ENCODE assay signal across 10 mouse cellular contexts in genomic region chr9:87740241-87740645, GRCm38 (mm10). TPM values are rescaled to one million over a fixed set of nuclear protein-coding genes. Genes with fewer than 3 reads are reported as not detected.
A peak's percentile ranks its signal among the peaks of the same experiment; 100 is the strongest.
DNase-seq lines count a peak whose midpoint lies in the region; ATAC-seq and TF ChIP-seq lines count a peak whose summit lies in the region.
"Had no signal": no experiment of that assay in that cellular context is flagged by ENCODE, and none has a peak within 500 bp of the region (broad histone marks: within the 10 kb centered on the region; RNA-seq: fewer than 3 reads in every experiment).

No protein-coding gene starts in this region.

- H3K9me3 ChIP-seq in lung, embryonic 14.5 days (ENCODE audit: low read depth, low read length), result no peaks in the 10 kb centered on the region
- H3K9me3 ChIP-seq in lung, postnatal 0 days (ENCODE audit: low read length), result no peaks in the 10 kb centered on the region
- no peaks in the 10 kb centered on the region for H3K9me3 ChIP-seq in forebrain, embryonic 14.5 days (replicated peaks; ENCODE audit: control insufficient read depth, low read length)
- no peaks in the 10 kb centered on the region for H3K9me3 ChIP-seq in limb, embryonic 10.5 days (replicated peaks)
- H3K9me3 ChIP-seq in stomach, embryonic 14.5 days (ENCODE audit: control insufficient read depth, low read depth, low read length), result no peaks in the 10 kb centered on the region

- DNase-seq in lung, embryonic 14.5 days, result peak; percentile 23
- DNase-seq in lung, postnatal 0 days (ENCODE audit: low spot score), result no peak
- DNase-seq in forebrain, embryonic 14.5 days (ENCODE audit: low spot score), result no peak
- DNase-seq in limb, embryonic 10.5 days (ENCODE audit: low spot score), result no peak
- DNase-seq in gastrocnemius, postnatal 4 days (ENCODE audit: low spot score in 2 of 2), result no peak
- no peak for DNase-seq in frontal cortex, postnatal 36 days (ENCODE audit: low spot score in 2 of 2)
- DNase-seq in layer of hippocampus, postnatal 10 days (ENCODE audit: low spot score in 2 of 2), result no peak

- peaks cover 71% of the 10 kb centered on the region for H3K27me3 ChIP-seq in lung, embryonic 14.5 days (ENCODE audit: insufficient read depth, low read length)
- peaks cover 52% of the 10 kb centered on the region for H3K27me3 ChIP-seq in lung, postnatal 0 days (replicated peaks; ENCODE audit: insufficient read depth, low read length)
- H3K27me3 ChIP-seq in forebrain, embryonic 14.5 days (replicated peaks; ENCODE audit: control insufficient read depth, insufficient read depth, low read length), result peaks cover 62% of the 10 kb centered on the region
- peaks cover 95% of the 10 kb centered on the region for H3K27me3 ChIP-seq in limb, embryonic 10.5 days (ENCODE audit: low read depth, poor library complexity, severe bottlenecking)
- H3K27me3 ChIP-seq in stomach, embryonic 14.5 days (ENCODE audit: control insufficient read depth, insufficient read depth, low read length), result peaks cover 31% of the 10 kb centered on the region; the same call in 1 of the 2 replicates

- no peak for TF ChIP-seq EP300 in lung, postnatal 0 days (IDR thresholded peaks at IDR 0.05)

- no peak overlapping the region for H3K9ac ChIP-seq in lung, embryonic 14.5 days
- no peak overlapping the region for H3K9ac ChIP-seq in lung, postnatal 0 days (replicated peaks; ENCODE audit: low read depth)
- H3K9ac ChIP-seq in forebrain, embryonic 14.5 days (ENCODE audit: low read length), result no peak overlapping the region
- H3K9ac ChIP-seq in stomach, embryonic 14.5 days (replicated peaks; ENCODE audit: low read depth, low read length), result no peak overlapping the region

- H3K4me3 ChIP-seq in lung, embryonic 14.5 days (ENCODE audit: low read depth, low read length), result peak overlapping the region; percentile 24
- H3K4me3 ChIP-seq in lung, postnatal 0 days (ENCODE audit: low read depth, low read length), result no peak overlapping the region
- H3K4me3 ChIP-seq in forebrain, embryonic 14.5 days (ENCODE audit: low read depth, low read length), result peak overlapping the region; percentile 14; the same call in 1 of the 2 replicates
- H3K4me3 ChIP-seq in limb, embryonic 10.5 days, result peak overlapping the region; percentile 53
- no peak overlapping the region for H3K4me3 ChIP-seq in stomach, embryonic 14.5 days (ENCODE audit: low read depth, low read length)

- peak; percentile 33 for ATAC-seq in lung, embryonic 14.5 days (ENCODE audit: insufficient read depth)
- ATAC-seq in lung, postnatal 0 days, result no peak
- ATAC-seq in forebrain, embryonic 14.5 days, result peak; percentile 38
- 0 out of 2 replicates have a peak, but pooled peaks have one; percentile 33 for ATAC-seq in stomach, embryonic 14.5 days (ENCODE audit: insufficient number of reproducible peaks, insufficient read depth, low FRiP score, low read depth)

- no peaks in the 10 kb centered on the region for H3K36me3 ChIP-seq in lung, embryonic 14.5 days (ENCODE audit: insufficient read depth)
- no peaks in the 10 kb centered on the region for H3K36me3 ChIP-seq in lung, postnatal 0 days (ENCODE audit: insufficient read depth, low read length)
- no peaks in the 10 kb centered on the region for H3K36me3 ChIP-seq in forebrain, embryonic 14.5 days (ENCODE audit: control insufficient read depth, insufficient read depth, low read length)
- H3K36me3 ChIP-seq in limb, embryonic 10.5 days, result no peaks in the 10 kb centered on the region
- no peaks in the 10 kb centered on the region for H3K36me3 ChIP-seq in stomach, embryonic 14.5 days (ENCODE audit: control insufficient read depth, insufficient read depth, low read length)

- no peak overlapping the region for H3K27ac ChIP-seq in lung, embryonic 14.5 days (ENCODE audit: low read depth)
- H3K27ac ChIP-seq in lung, postnatal 0 days (ENCODE audit: low read length), result no peak overlapping the region
- no peak overlapping the region for H3K27ac ChIP-seq in forebrain, embryonic 14.5 days (ENCODE audit: low read depth, low read length)
- peak overlapping the region; percentile 81 for H3K27ac ChIP-seq in limb, embryonic 10.5 days
- no peak overlapping the region for H3K27ac ChIP-seq in stomach, embryonic 14.5 days (ENCODE audit: low read length)
- H3K27ac ChIP-seq: layer of hippocampus, adult 2 months had no signal

- WGBS in lung, embryonic 14.5 days, result 4% methylated on average over 20 of the region's 20 CpGs
- 3% methylated on average over 20 of the region's 20 CpGs for WGBS in lung, postnatal 0 days
- 3% methylated on average over 20 of the region's 20 CpGs for WGBS in forebrain, embryonic 14.5 days
- WGBS in limb, embryonic 10.5 days, result 2% methylated on average over 20 of the region's 20 CpGs
- 5% methylated on average over 20 of the region's 20 CpGs for WGBS in stomach, embryonic 14.5 days

- TF ChIP-seq CTCF in lung, embryonic 14.5 days (IDR thresholded peaks at IDR 0.05; ENCODE audit: low read depth), result no peak
- TF ChIP-seq CTCF in lung, postnatal 0 days (IDR thresholded peaks at IDR 0.05), result no peak

- H3K4me1 ChIP-seq in lung, embryonic 14.5 days (ENCODE audit: insufficient read depth), result no peaks in the 10 kb centered on the region
- H3K4me1 ChIP-seq in lung, postnatal 0 days (ENCODE audit: insufficient read depth, low read depth, low read length), result no peaks in the 10 kb centered on the region
- no peaks in the 10 kb centered on the region; the same call in 1 of the 2 replicates for H3K4me1 ChIP-seq in forebrain, embryonic 14.5 days (ENCODE audit: control insufficient read depth, insufficient read depth, low read length)
- H3K4me1 ChIP-seq in limb, embryonic 10.5 days, result peaks cover 60% of the 10 kb centered on the region
- peaks cover 10% of the 10 kb centered on the region for H3K4me1 ChIP-seq in stomach, embryonic 14.5 days (ENCODE audit: control insufficient read depth, insufficient read depth, low read length)

- H3K4me2 ChIP-seq in lung, embryonic 14.5 days, result peak overlapping the region; percentile 49; the same call in 1 of the 2 replicates
- H3K4me2 ChIP-seq in lung, postnatal 0 days (replicated peaks; ENCODE audit: low read depth, low read length), result no peak overlapping the region
- peak overlapping the region; percentile 36; the same call in 1 of the 2 replicates for H3K4me2 ChIP-seq in forebrain, embryonic 14.5 days (ENCODE audit: low read length)
- H3K4me2 ChIP-seq in stomach, embryonic 14.5 days (replicated peaks; ENCODE audit: low read depth, low read length), result peak overlapping the region; percentile 20

RNA-seq across cellular contexts. Expression of gene Tbx18, which starts 9.2 kb away (rescaled TPM):
- 0.42 and 0.80 TPM in 2 replicates for polyA plus RNA-seq in lung, embryonic 14.5 days (2014; fragmentation: Nextera tagmentation; extraction: Ambion mirVana)
- 0.17 and 0.26 TPM in 2 replicates for polyA plus RNA-seq in lung, postnatal 0 days (2015; fragmentation: Nextera tagmentation; extraction: Ambion mirVana)
- polyA plus RNA-seq in forebrain, embryonic 14.5 days (2014; fragmentation: Nextera tagmentation; extraction: Ambion mirVana), result 2.6 and 2.7 TPM in 2 replicates
- 12.6 and 28.3 TPM in 2 replicates for polyA plus RNA-seq in limb, embryonic 10.5 days (2016; fragmentation: Nextera tagmentation; extraction: Ambion mirVana)
- polyA plus RNA-seq in stomach, embryonic 14.5 days (2014; fragmentation: Nextera tagmentation; extraction: Ambion mirVana), result 0.51 and 1.1 TPM in 2 replicates
- 1 to 10 TPM; 5.8 to 8.9 TPM for total RNA-seq in gastrocnemius, postnatal 4 days (2021)
- total RNA-seq in layer of hippocampus, postnatal 10 days (2021), result 1 to 10 TPM; 3.8 to 4.7 TPM
- total RNA-seq: neutrophil, adult 5-6 weeks had no signal

Comparison
In these comparisons a context has a peak if more than half of its experiments do, and no peak if none do; other contexts are left out.
1. H3K4me3 ChIP-seq: peak in lung, embryonic 14.5 days (single experiment), forebrain, embryonic 14.5 days (single experiment) and limb, embryonic 10.5 days (single experiment); none in lung, postnatal 0 days (single experiment) and stomach, embryonic 14.5 days (single experiment).